Mouse (Mus musculus): Measurements from ENCODE around the gene Tcl1b5.
"Not testable (repeated sequence)": the region's sequence is repeated elsewhere in the genome, so short reads cannot be mapped to it uniquely, and the experiment has no call there.

Tcl1b5 gene

DNA sequence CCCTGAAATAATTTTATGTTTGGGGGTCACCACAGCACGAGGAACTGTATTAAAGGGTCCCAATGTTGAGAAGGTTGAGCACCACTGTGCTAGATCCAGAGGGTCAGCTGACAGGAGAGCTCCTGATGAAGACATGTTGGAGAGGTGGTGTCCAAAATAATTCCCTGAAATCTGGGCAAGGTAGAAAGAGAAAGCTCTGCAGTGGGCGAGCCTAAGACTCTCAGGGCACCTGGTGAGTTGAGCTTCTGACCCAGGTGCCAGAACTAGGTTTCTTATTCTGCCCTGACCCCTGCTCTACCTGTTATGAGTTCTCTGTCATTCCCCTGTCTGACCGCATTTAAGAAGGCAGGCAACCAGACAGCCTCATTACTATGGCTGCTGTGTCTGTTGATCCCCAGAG, at the start of gene Tcl1b5:
TSS of gene Tcl1b5 (plus strand) at position 301 of the 400 bp plus-strand sequence.
- not testable (repeated sequence) for DNase-seq (ENCODE audit: low spot score in 2 of 2)

- no peak for DNase-seq (ENCODE audit: low spot score in 2 of 2)
These were observed 49.6 kb upstream of the Tcl1b5 start for GRCm38 (mm10) chr12:105126516-105126915.

DNA sequence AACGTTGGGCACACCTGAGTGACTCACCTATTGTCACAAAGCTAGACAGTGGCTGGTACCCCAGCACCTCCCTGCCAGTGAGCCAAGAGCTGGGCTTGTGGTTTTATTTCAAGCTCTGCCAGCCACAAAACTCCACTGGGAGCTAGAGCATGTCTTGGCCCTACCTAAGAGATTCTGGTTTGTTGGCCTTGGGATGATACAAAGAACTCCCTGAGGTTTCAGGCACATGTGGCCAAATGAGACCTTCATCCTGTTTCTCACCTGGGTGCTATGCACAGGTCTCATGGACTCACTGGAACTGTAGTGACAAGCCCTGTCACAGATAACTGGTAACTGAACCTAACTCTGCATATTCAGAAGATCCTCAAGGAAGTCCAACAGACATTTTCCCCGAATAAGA, 48.5 kb upstream of the Tcl1b5 start:
- DNase-seq (ENCODE audit: low spot score in 2 of 2): no peak

DNA sequence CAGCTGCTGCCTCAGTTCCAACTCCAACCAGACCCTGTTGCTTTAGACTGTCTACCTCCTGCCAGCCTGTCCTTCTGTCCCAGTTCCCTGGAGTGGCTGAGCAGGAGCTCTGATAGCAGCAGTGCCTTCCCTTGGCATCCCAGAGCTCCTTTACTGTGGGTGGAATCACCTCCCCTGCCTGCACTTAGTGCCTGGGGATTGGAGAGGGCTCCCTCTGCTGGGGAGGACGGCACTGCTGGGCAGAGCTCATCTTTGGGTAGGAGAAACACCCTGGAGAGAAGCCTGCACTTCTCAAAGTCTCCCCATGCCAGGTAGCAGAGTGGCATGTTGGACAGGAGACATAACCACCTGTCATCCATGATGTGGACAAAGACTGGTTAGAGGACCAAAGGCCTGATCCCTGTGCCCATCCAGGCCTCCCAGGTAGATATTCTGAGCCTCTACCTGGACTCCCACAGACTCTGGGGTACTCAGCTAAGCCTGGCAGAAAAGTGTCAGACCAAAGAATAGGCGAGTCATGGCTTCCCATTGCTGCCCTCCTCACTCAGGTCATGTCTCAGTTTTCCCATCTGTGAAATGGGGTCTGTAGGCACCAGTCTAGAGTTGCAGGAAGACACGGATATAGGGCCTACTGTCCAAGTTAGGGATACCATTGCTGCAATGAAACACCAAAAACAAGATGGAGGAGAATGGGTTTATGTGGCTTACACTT, 46.5 kb upstream of the Tcl1b5 start:
- not testable (repeated sequence) for DNase-seq (ENCODE audit: low spot score in 2 of 2)

GRCm38 (mm10) chr12:105134167-105134566, 42.0 kb upstream of the Tcl1b5 start:
- not testable (repeated sequence) for DNase-seq (ENCODE audit: low spot score in 2 of 2)

- not testable (repeated sequence) for DNase-seq (ENCODE audit: low spot score in 2 of 2)
These were observed 41.3 kb upstream of the Tcl1b5 start for GRCm38 (mm10) chr12:105134826-105135225.

GRCm38 (mm10) chr12:105137729-105138128, 38.4 kb upstream of the Tcl1b5 start:
- not testable (repeated sequence) for DNase-seq (ENCODE audit: low spot score in 2 of 2)

DNA sequence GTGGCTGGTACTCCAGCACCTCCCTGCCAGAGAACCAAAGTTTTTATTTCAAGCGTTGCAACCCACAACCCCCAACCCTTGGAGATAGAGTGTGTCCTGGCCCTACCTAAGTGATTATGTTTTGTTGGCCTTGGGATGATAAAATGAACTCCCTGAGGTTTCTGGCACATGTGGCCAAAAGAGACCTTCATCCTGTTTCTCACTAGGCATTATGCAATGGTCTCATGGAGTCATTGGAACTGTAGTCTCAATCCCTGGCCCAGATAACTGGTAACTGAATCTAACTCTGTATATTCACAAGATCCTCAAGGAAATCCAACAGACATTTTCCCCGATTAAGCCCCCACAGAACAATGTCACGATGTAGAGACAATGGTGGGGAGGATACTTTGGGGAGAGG, 33.0 kb upstream of the Tcl1b5 start:
- no peak for DNase-seq (ENCODE audit: low spot score in 2 of 2)

DNA sequence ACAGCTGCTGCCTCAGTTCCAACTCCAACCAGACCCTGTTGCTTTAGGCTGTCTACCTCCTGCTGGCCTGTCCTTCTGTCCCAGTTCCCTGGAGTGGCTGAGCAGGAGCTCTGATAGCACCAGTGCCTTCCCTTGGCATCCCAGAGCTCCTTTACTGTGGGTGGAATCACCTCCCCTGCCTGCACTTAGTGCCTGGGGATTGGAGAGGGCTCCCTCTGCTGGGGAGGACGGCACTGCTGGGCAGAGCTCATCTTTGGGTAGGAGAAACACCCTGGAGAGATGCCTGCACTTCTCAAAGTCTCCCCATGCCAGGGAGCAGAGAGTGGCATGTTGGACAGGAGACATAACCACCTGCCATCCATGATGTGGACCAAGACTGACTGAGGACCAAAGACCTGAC, 31.2 kb upstream of the Tcl1b5 start:
- DNase-seq (ENCODE audit: low spot score in 2 of 2): not testable (repeated sequence)

GRCm38 (mm10) chr12:105145714-105146113, 30.4 kb upstream of the Tcl1b5 start, which contains the start of gene Tcl1b2:
Tcl1b2 (plus strand) TSS chr12:105146014.
- DNase-seq (ENCODE audit: low spot score in 2 of 2): no peak

- DNase-seq (ENCODE audit: low spot score in 2 of 2): not testable (repeated sequence)
These were observed 20.9 kb upstream of the Tcl1b5 start for GRCm38 (mm10) chr12:105155286-105155685.

DNA sequence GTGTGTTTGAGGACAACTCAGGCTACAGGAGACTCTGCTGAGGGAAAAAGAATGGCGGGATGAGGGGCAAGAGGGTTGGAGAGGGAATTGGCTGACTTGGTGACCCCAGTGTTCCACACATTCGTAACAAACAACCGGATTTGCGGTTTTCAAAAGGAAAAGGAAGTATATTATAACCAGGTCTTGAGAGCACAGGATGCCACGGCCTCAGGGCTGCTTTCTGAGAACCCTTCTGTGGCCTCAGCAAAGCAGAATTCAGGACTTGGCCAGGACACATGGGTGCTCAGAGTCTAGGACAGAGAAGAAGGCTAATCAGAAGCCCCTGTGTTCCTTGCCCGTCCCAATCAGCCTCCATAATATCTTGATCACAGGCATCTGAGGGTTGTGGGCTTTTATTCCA, 17.3 kb upstream of the Tcl1b5 start:
- no peak for DNase-seq (ENCODE audit: low spot score in 2 of 2)

DNA sequence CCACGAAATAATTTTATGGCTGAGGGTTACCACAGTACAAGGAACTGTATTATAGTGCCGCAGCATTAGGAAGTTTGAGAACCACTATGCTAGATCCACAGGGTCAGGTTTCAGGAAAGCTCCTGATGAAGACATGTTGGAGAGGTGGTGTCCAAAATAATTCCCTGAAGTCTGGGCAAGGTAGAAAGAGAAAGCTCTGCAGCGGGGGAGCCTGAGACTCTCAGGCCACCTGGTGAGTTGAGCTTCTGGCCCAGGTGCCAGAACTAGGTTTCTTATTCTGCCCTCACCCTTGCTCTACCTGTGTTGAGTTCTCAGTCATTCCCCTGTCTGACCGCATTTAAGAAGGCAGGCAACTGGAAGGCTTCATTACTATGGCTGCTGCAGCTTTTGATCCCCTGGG, 16.8 kb upstream of the Tcl1b5 start, which contains the start of gene Tcl1b1:
TSS of gene Tcl1b1 (plus strand) at position 301 of the 400 bp plus-strand sequence.
- no peak for DNase-seq (ENCODE audit: low spot score in 2 of 2)

DNA sequence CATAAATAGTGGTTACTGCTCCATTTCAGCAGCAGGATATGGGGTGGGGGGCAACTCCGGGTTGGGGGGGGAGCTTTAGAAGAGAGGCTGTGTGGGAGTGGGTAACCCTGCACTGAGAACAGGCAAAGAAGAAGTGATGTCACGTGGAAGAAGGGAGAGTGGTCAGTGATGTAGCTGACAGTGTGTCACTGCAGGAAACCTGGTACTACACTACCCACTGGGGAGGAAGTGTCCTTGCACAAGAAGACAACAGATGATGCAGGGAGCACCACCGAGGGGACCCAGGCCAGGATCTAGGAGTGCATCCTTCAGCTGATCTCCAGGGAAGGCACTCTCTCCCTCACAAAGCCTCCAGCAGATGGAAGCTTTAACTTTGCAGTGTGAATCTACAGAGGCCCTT, 9.4 kb upstream of the Tcl1b5 start:
- no peak for DNase-seq (ENCODE audit: low spot score in 2 of 2)

- no peak for DNase-seq (ENCODE audit: low spot score in 2 of 2)
These were observed 2.8 kb upstream of the Tcl1b5 start for GRCm38 (mm10) chr12:105173366-105173765.

GRCm38 (mm10) chr12:105174318-105174717, 1.8 kb upstream of the Tcl1b5 start:
- peak; percentile 61 to 85 for DNase-seq (ENCODE audit: low spot score in 2 of 2)

GRCm38 (mm10) chr12:105181040-105181644, 5.0 kb downstream of the Tcl1b5 start:
- not testable (repeated sequence) for DNase-seq (ENCODE audit: low spot score in 2 of 2)

DNA sequence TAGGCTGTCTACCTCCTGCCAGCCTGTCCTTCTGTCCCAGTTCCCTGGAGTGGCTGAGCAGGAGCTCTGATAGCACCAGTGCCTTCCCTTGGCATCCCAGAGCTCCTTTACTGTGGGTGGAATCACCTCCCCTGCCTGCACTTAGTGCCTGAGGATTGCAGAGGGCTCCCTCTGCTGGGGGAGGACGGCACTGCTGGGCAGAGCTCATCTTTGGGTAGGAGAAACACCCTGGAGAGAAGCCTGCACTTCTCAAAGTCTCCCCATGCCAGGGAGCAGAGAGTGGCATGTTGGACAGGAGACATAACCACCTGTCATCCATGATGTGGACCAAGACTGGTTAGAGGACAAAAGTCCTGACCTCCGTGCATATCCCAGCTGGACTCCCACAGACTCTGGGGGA, 12.8 kb downstream of the Tcl1b5 start:
- DNase-seq (ENCODE audit: low spot score in 2 of 2): not testable (repeated sequence)

- not testable (repeated sequence) for DNase-seq (ENCODE audit: low spot score in 2 of 2)
These were observed 14.6 kb downstream of the Tcl1b5 start, which contains the start of gene Tcl1b3 for GRCm38 (mm10) chr12:105190743-105191142. Tcl1b3 (plus strand) TSS chr12:105191043.

DNA sequence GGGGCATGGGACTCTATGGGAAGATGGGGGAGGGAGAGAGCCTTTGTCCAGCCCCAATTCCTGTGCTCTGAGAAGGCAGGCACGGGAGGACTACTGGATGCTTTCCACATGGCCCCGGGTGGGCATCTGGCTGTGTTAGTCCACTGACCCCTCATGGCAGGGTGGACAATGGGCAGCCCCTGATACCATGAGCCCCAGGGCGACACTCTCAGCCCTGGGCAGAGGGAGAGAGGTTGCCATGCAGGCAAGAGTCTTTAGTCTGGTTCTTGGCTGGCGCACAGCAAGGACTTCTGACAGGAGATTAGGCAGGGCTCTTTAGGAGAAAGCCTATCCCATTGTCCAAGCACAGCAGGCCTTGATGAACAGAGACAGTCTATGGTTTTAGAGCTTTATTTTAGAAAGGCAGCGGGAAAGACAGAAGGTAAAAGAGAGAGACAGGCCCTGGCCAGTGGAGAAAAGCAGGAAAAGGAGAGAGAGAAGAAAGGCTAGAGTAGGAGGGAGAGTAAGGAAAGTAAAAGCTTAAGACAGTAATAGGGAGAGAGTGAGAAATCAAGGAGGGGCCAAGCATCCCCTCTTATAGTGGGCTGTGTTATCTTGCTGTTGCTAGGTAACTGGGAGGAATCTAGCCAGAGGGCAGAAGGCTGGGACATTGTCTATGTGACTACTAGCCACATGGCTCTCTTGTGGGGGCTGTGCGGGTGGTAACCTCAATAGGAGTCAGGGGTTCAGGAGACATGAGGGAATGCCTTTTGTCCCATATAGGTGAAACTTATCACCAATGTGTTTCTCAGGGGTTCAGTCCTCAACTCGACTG, 23.7 kb downstream of the Tcl1b5 start:
- not testable (repeated sequence) for DNase-seq (ENCODE audit: low spot score in 2 of 2)

DNA sequence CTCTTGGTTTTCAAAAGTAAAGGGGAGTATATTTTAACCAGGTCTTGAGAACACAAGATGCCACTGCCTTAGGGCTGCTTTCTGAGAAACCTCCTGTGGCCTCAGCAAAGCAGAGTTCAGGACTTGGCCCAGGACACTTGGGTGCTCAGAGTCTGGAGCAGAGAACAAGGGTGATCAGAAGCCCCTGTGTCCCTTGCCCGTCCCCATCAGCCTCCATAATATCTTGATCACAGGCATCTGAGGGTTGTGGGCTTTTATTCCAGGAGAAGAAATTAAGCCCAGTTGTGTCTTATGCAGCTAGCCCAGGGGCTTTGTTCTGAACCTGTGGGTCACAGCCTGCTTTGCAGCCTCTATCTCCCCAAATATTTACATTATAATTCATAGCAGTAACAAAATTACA, 25.5 kb downstream of the Tcl1b5 start, which contains the start of gene Tcl1b4:
TSS of gene Tcl1b4 (plus strand) at position 301 of the 400 bp plus-strand sequence.
- not testable (repeated sequence) for DNase-seq (ENCODE audit: low spot score in 2 of 2)

DNA sequence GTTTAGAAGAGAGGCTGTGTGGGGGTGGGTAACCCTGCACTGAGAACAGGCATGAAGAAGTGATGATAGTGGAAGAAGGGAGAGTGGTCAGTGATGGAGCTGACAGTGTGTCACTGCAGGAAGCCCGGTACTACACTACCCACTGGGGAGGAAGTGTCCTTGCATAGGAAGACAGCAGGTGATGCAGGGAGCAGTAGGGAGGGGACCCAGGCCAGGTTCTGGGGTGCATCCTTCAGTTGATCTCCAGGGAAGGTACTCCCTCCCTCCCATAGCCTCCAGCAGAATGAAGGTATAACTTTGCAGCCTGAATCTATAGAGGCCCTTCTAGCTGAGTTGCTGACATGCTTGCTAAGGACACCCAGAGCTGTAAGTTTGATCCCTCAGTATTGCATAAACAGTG, 30.9 kb downstream of the Tcl1b5 start:
- no peak for DNase-seq (ENCODE audit: low spot score in 2 of 2)

Measured in spleen, postnatal 4 days (tissue).